Mouse (Mus musculus): Measurements from ENCODE around the gene Cblc.
A peak's percentile ranks its signal among the peaks of the same experiment; 100 is the strongest.
"Not testable (repeated sequence)": the region's sequence is repeated elsewhere in the genome, so short reads cannot be mapped to it uniquely, and the experiment has no call there.

Cblc gene

DNA sequence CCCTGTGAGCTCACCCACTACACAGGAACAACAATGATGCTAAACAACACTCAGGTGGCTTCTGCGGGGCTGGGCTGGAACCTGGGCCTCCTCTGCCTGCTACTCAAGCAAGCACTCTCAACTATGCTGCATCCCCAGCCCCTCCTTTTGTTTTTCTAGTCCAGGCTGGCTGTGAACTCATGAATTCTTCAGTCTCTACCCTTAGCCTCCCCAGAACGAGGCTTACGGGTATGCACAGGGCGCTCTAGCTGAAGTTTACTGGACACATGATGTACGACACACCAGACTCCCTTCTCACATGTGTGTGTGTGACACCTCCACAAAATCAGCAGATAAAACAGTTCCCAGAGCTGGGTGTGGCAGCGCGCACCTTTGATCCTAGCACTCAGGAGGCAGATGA is 22.3 kb upstream of the Cblc start:
- no peak for DNase-seq (ENCODE audit: low spot score in 2 of 2)

DNA sequence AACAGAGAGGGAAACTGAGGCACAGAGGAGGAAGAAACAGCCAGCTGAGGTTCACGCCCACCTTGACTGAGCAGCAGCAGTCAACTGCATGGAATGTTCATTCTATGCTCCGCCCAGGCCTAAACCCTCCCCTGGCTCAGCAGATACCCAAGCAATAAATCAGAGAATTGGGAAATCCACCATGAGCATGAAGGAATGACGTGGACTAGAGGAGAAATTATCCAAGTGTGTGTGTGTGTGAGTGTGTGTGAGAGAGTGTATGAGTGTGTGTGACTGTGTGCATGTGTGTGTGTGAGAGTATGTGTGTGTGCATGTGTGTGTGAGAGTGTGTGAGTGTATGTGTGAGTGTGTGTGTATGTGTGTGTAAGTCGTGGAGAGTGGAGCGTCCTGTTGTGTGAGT is 21.8 kb upstream of the Cblc start:
- peak in 1 of 2 experiments; percentile 70 for DNase-seq (ENCODE audit: low spot score in 2 of 2)

DNA sequence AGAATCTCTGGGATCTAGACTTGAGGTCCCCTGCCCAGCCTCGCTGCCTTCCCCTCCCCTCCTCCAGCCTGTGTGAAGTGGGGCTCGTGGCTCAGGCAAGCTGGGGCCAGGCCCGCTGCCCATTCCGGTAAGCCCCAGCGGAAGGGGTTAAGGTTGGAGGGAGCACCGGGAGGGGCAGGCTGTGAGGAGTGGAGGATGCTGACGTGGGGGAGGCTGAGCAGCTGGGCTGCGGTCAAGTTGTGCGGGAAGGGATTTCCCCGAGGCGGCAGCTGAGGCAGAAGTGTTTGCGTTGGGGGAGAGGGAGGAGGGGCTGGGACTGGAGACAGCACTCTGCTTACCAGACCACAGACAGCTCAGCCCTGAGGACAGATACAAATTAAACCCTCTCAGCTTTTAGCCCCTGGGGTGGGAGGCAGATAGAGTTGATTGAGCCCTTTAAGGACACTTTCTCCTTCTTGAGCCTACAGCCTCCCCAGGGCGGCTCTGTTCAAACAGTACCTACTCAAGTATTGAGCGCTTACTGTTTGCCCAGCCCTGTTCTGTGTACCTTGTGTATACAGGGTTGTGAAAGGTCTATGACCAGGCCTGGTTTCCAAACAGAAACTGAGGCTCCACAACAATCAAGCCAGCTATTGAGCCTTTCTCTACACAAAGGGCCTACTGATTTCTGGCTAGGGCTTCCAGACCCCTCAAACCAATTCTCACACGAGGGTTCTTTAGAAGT is 20.9 kb upstream of the Cblc start:
- peak; percentile 66 to 67 for DNase-seq (ENCODE audit: low spot score in 2 of 2)

DNA sequence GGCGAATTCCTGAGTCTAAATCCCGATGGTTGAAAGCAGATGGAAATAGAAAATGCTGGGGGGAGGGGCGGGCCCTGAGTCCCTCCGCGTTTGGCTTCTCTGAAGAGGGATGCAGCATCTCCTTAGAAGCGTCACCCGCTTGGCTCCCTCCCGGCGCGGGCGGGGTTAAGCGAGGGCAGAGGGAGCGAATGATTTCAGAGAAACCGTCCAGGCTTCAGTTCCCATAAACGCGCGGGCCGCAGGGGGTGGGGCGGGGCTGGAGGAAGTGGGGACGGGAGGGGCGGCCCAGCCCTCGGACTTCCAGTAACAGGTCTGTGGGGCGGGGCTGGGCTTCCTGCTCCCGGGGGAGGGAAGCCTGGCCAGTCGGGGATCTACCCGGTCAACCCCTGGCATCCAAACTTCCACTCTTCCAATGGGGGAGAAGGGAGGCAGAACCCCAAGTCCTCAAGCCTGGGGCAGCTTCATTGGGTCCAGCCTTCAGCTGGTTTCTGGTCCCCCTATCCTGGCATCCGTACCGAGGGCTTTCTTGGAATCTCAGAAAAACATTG is 19.7 kb upstream of the Cblc start:
- peak; percentile 80 to 91 for DNase-seq (ENCODE audit: low spot score in 2 of 2)

DNA sequence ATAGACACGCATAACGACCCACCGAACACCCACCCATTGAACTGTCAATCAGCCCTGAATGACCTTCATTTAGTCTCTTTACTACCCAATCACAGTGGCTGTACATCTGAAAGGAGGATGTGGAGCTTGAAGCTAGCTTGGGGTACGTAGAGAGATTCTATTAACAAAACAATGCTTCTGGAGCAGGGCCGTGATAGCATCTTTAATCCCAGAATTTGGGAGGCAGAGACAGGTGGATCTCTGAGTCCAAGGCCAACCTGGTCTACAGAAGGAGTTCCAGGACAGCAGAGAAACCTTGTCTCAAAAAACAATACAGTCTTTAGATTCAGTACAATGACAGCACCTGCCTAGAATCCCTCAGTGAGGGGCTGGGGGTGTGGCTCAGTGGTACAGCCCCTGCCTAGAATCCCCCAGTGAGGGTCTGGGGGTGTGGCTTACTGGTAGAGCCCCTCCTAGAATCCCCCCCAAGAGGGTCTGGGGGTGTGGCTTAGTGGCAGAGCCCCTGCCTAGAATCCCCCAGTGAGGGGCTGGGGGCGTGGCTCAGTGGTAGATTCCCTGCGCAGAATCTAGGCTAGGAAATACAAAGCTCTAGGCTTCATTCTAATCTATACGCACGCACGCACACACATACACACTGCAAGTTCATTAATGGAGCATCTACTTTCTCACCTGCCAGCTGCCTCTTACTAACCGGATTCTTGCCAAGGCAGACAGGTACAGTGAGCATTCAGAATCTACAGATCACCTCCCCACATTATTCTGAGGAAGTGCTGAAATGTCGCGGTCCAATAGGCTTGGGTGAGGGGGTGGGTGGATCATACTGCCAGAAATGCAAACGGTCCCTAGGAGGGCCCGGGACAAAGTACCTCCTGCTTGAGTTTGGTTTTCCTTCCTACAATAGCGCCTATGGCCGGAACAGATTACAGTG is 19.0 kb upstream of the Cblc start:
- no peak for DNase-seq (ENCODE audit: low spot score in 2 of 2)

DNA sequence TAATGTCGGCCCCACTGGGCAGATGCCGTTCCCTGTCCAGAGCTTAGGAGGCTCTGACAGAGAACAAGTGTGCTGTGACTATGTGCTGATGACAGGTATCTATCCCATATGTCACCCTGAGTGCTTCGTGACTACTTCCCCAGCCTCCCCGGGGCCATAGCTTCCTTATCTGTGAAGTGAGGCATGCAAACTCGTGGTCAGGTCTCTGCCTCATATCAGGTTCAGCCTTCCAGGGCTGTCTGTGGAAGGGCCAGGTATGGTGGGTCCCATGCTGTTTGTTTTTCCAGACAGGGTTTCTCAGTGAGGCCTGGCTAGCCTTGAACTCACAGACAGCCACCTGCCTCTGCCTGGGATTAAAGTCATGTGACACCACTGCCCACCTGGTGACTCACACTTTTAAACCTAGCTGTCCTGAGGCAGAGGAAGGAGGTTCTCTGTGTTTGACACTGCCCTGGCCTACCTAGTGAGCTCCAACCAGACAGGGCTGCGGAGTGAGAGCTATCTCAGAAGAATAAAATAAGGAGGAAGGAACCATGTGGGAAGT is 17.0 kb upstream of the Cblc start:
- DNase-seq (ENCODE audit: low spot score in 2 of 2) = no peak

DNA sequence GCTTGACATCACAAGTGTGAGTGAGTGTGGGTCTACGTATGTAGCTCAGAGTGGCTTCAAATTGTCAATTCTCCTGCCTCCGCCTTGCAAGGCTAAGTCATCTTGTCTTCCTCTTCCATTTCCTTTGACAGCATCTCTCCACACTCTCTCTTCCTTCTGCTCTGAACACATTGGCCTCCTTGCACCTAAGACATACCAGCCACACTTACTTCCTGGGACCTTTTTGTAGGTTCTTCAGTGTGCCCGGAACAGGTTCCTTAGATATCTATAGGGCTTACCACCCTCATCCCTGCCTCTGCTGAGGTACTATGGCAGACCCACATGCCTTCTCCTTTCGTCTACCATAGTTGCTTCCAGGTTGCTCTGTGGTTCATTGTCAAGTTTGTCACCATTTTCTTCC is 16.6 kb upstream of the Cblc start:
- no peak for DNase-seq (ENCODE audit: low spot score in 2 of 2)

DNA sequence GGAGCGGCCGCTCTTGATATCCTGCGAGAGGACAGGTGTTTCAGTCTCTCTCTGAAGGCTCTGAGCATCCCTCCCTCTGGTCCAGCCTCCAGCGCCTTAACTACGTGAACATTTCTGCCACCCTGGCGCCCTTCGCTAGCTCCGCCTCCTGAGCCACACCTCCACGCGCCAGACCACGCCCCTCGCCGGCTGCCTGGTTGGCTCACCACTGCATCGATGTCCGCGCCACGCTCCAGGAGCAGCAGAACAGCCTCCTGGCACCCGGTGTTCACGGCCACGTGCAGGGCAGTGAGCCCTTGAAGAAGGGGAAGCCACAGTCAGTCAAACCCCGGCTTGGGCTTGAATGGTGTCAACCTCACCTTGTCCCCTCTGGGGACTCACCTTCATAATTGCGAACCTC is 14.5 kb upstream of the Cblc start:
- no peak for DNase-seq (ENCODE audit: low spot score in 2 of 2)

DNA sequence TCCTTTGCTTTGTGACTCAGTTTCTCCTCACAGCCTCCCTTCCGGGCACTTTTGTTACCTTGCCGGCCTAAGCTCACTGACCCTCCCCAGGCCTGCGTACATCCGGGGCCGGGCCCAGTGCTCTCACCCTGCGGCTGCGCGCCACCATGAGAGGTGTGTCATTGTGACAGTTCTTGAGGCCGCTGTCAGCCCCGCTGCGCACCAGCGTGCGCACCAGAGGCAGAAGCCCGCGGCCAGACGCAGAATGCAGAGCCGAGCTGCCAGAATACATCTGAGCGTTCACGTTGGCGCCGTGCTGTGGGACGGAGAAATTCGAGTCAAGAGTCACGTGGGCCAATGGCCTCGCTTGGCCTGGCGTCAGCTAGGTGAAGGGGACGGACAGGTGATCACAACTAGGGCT is 12.8 kb upstream of the Cblc start:
- DNase-seq (ENCODE audit: low spot score in 2 of 2) = no peak

DNA sequence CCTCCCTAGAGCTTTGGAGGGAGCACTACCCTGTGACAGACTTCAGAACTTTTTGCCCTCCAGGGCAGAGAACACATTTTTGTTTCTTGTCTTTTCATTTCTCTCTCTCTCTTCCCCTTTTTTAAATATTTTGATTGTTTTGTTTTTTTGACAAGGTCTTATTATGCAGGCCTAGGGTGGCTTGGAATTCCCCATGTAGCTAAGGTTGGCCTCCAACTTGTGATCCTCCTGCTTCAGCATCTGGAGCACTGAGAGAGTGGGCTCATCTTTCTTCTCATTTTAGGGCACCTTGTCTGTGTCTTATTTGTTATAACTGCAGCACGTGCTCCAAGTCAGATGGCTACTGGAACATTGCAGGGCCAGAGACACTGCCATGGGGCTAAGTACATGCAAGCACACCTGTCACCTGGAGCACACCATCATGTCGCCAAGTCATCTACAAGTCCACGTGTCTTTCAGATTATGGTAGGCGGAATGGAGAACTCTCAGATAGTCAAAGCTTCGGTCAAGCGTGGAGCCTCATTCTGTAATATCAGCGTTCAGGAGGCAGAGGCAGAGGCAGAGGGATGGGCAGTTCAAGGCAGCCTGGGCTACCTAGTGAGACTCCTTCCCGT is 9.9 kb upstream of the Cblc start:
- DNase-seq (ENCODE audit: low spot score in 2 of 2) = no peak

DNA sequence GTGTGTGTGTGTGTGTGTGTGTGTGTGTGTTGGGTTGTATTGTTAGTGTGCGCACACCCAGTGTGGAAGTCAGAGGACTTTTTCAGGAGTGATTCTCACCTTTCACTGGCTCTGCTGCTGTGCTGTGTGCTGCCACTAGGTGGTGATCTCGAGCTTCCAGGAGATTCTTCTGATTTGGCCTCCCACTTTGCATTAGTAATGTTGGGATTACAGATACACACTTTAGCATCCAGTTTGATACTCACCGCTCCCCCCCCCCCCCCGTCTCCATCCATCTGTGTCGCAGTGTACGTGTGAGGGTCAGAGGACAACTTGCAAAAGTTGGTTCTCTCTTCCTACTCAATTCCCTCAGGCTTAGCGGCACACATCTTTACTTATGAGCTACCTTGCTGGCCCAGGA is 6.4 kb upstream of the Cblc start:
- peak; percentile 80 to 81 for DNase-seq (ENCODE audit: low spot score in 2 of 2)

DNA sequence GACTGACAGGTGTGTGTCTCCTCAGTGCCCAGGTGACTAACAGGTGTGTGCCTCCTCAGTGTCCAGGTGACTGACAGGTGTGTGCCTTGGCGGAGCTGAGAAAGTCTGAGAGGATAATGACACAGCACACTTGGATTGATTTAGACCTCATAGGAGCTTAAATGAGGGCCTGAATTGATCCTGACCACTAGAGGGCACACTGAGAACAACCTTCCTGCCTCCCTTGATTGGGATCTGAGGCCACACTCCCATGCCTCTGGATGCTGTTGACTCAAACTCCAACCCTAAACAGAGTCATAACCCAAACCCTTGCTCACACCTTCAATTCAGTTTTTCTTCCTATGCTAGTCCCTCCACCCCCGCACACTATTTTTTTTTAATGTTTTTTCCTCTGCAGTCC is 4.2 kb upstream of the Cblc start:
- DNase-seq (ENCODE audit: low spot score in 2 of 2) = peak in 1 of 2 experiments; percentile 59

DNA sequence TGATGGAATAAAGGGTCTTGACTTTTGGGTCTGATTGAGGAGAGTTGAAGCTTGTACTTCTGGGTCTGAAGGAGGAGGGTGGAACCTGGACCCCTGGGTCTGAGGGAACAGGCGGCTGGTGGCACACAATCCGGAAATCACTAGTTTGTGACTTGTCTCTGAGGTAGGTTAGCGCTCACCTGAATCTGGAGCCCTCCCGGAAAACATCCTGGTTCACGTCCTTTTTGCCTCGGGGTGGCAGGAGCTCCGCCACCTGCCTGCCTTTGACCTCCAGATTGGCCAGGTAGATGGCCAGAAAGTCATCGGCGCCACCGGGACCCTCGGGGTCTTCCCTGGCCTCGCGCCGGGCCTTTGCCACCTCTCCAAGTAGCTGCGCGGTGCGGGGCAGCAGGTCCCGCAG is 355 bp downstream of the Cblc start:
- no peak for DNase-seq (ENCODE audit: low spot score in 2 of 2)

DNA sequence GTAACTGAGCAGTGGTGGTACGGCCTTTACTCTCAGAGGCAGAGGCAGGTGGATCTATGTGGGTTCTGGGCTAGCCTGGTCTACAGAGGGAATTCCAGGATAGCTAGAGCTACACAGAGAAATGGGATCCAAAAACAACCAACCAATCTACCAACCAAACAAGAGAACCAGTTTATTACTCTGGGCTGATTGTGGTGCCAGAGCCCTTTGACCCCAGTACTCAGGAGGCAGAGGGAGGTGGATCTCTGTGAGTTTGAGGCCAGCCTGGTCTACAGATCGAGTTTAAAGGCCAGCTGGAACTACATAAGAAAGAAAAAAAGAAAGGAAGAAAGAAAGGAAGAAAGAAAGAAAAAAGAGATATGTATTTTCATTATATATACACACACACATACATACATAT is 1.4 kb downstream of the Cblc start:
- DNase-seq (ENCODE audit: low spot score in 2 of 2) = no peak

DNA sequence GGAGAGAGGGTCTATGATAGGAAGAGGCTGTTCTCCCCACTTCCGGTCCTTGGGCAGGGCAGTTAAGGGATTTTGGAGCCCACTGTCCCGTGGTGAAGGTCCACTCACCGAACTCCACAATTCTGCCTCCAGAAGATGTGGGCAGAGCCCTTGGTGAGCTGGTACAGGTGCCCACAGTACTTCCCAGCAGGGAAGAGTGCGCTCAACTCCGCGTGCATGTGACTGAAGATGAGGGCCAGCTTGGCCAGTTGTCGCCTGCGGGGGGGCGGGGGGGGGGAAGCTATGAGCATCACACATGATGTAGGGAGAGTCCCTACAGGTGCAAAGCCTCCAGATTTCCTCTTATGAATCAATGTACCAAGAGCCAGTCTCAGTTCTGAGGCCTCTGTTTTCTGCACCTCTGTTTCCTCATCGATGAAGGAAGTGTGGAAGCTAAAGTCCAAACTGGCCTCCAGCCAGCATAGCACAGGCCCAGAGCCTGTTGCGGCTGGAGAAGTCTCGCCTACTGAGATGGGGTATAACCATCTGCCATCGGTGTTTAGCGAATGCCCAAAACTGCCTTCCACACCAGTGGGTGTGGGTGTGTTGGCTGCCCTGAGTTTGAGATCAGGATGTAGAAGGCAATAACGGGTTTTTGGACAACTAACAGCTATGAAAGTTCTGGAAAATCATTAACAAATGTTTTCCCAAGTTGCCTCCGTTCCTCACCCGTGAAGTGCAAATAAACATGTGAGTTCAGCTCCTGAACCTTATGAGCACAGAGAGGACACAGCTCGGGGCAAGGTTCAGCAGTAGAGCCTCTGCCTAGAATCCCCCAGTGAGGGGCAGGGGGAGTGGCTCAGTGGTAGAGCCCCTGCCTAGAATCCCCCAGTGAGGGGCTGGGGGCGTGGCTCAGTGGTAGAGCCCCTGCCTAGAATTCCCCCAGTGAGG is 3.6 kb downstream of the Cblc start:
- no peak for DNase-seq (ENCODE audit: low spot score in 2 of 2)

DNA sequence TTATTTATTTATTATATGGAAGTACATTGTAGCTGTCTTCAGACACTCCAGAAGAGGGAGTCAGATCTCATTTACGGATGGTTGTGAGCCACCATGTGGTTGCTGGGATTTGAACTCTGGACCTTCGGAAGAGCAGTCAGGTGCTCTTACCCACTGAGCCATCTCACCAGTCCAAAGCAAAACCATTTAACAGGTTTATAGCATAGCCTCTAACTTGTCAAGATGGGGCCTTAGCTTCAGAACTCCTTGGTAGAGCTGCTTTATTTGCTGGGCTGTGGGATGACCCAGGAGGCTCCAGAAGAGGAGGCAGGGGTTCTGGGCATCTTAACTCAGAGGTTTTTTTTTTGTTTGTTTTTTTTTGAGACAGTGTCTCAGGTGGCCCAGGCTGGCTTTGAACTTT is 5.1 kb downstream of the Cblc start:
- DNase-seq (ENCODE audit: low spot score in 2 of 2) = not testable (repeated sequence)

DNA sequence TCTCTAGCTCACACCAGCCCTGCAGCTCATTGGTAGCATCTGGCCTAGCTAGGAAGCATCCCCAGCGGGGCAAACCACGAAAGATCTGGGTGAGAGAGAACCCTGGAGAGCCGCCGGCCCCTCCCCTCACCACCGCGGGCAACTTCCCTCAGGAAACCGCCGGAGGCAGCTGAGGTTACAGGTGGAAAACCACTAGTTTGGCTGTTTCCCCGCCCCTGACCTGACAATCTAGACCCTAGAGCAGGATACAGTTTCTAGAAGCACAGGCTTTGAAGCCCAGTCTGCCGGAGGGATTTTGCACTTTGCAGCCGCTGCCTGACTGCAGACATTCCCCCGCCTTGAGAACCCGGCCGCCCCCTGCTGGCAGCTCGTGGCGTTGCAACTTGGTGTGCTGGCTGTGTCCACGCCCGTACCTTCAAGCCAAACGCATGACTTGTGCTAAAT is 6.7 kb downstream of the Cblc start:
- peak; percentile 87 to 91 for DNase-seq (ENCODE audit: low spot score in 2 of 2)

DNA sequence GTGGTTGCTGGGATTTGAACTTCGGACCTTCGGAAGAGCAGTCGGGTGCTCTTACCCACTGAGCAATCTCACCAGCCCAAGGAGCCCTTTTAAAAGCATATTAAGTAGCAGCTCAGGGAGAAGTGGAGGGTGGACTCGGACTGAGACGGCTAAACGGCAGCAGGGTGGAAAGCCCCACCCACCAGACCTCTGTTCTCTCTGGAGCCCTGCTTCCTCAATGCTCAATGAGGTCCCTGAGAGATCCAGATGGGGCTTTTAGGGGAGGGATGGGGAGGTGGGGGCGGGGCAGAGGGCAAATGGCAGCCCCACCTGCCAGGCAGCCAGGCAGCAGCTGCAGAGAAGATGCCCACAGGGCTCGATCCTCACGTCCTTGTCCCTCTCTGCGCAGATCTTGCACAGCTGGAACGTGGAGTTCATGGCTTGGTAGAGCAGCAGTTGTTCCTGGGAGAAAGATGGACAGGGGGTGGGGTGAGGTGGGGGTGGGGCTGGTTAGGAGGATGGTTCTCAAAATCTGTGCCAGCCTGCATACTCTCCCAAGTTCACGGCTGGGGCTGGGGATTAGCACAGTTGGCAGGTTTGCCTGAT is 10.6 kb downstream of the Cblc start:
- no peak for DNase-seq (ENCODE audit: low spot score in 2 of 2)

DNA sequence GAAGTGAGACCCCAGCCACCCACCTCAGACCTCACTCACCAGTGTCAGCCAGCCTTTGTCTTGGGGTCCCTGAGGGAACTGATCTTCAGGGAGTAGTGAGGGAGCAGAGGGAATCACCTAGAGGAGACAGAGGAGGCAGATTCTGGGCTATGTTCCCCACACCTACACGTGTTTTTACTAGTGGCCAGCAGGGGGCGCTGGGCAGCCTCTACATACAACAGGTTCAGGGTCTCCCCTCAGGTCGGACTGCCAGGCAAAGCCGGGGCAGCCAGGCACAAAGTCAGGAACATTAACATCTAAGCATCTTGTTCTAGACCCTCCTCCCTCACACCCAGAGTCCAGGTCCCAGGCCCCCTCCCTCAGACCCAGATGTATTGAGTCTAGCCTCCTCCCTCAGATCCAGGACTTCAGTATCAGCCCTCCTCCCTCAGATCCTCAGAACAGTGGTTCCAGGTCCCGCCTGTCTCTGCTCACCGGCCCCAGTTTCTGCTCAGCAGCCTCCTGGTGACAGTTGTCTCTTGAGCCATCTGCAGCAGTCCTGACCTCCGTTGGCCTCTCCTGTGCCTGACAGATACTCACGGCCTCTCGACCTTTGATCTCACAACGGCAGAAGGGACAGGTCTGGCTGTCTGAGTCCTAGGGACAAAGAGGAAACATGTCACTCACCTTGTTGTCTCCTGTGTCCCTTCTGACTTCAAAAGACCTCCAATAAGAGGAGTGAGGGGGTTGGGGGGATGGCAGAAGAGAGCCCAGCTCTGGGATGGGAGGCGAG is 11.7 kb downstream of the Cblc start:
- no peak for DNase-seq (ENCODE audit: low spot score in 2 of 2)

DNA sequence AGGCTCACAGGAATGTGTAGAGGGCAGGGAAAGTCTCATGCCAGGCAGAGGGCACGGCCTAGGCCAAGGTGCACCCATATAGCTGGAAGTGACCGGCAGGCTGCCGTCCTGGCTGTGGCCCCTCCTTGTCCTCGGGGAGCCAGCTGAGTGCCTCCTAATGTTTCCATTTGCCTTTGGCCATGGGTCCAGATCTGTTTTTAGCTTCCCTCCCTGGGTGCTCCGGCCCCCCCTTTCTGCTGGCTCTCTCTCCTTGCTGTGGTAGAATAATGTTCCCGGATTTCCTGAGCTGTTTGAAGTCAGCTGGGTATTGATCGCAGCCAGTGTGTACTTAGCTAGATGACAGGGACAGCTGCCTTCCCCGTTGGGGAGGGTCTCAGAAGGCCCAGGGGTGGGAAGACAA is 13.0 kb downstream of the Cblc start:
- no peak for DNase-seq (ENCODE audit: low spot score in 2 of 2)

All from urinary bladder, postnatal 36 days (tissue).